Mouse (Mus musculus) liver, adult 2 months (tissue): Measurements from ENCODE around the gene Hoxd9.

Source experiments
- CTCF ChIP-seq: fragments of 200-500 bp; IDR thresholded peaks from 2 replicates; pipeline ENCODE4 v1.5.1; 2011; ENCODE audit warnings: low read depth, low read length, control low read depth
- POLR2A ChIP-seq: fragments of 200-500 bp; IDR thresholded peaks from 2 replicates; pipeline ENCODE4 v1.6.1; 2011; ENCODE audit warnings: low read length, control low read depth; ENCODE audit not compliant: insufficient read depth; ENCODE audit errors: extremely low read depth

DNA sequence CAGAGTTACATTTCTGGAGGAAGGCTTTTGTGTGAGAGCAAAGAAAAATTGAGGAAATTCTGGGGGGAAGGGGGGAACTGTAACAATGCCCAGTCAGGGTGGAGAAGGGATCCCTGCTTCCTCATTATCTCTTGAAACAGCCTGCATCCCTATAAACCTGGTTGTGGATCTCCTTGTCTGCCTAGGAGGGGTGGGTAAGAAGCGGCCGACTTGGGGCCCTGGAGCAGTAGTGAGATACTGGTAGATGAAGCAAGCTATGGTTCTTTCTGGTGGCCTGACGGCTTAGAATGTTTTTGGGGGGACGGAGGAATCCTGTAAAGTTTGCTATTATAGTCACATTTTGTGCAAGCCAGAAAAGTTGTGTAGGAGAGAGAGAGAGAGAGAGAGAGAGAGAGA, 4.1 kb upstream of the Hoxd9 start:
- TF ChIP-seq CTCF (no peak), POLR2A (no peak)
